Mouse (Mus musculus): ENCODE results near the gene Gpatch1.
A peak's percentile ranks its signal among the peaks of the same experiment; 100 is the strongest.

- TF ChIP-seq EP300 (IDR thresholded peaks at IDR 0.05; ENCODE audit: low read depth): no peak
- peak; percentile 46 for TF ChIP-seq CTCF (IDR thresholded peaks at IDR 0.05; ENCODE audit: low read depth)
Measured at GRCm38 (mm10) chr7:35230333-35230732, 87.9 kb downstream of the Gpatch1 start.
